Mouse (Mus musculus): ENCODE data around the gene Mdga1.

DNA sequence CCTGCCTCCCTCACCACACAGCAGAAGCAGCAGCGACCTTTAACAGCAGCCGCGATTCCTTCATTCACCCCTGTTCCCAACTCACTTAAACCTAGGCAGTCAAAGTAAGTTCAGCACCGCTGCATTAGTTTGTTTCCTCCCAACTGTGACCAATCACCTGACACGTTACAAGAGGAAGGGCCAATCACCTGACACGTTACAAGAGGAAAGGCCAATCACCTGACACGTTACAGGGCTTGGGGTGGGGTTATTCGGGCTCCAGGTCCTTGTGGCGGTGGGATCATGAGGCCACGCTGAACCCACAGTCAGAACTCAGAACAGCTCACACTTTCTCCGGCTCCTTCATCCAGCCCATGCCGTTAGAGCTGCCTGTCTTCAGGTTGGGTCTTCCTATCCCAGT lies 99.6 kb downstream of the Mdga1 start:
- TF ChIP-seq POLR2A (IDR thresholded peaks at IDR 0.05; ENCODE audit: insufficient read length, low read depth) (no peak), USF1 (IDR thresholded peaks at IDR 0.05; ENCODE audit: low read depth) (no peak), POLR2AphosphoS2 (IDR thresholded peaks at IDR 0.05; ENCODE audit: insufficient read length, low read depth) (no peak), TCF12 (IDR thresholded peaks at IDR 0.05; ENCODE audit: insufficient read depth, poor library complexity, severe bottlenecking) (no peak), E2F4 (IDR thresholded peaks at IDR 0.05; ENCODE audit: insufficient read depth) (no peak), MAX (IDR thresholded peaks at IDR 0.05; ENCODE audit: low read depth) (no peak), MYOD1 (IDR thresholded peaks at IDR 0.05; ENCODE audit: control insufficient read depth in 1 of 3, insufficient read length in 2 of 3, low read depth in 2 of 3) (no peak)
